In genomic region chr2:61383744-61384295, GRCm38 (mm10) we compare ENCODE assay signal across 26 mouse cellular contexts.
DNase-seq lines count a peak whose midpoint lies in the region; ATAC-seq and TF ChIP-seq lines count a peak whose summit lies in the region.
"Had no signal": no experiment of that assay in that cellular context is flagged by ENCODE, and none has a peak within 500 bp of the region (broad histone marks: within the 10 kb centered on the region; RNA-seq: fewer than 3 reads in every experiment).

No protein-coding gene starts in this region.

- H3K9ac ChIP-seq in lung, postnatal 0 days (replicated peaks; ENCODE audit: low read depth), result no peak overlapping the region
- H3K9ac ChIP-seq: embryonic facial prominence, embryonic 12.5 days; forebrain, embryonic 12.5 days had no signal

- no peak overlapping the region for H3K27ac ChIP-seq in lung, postnatal 0 days (ENCODE audit: low read length)
- H3K27ac ChIP-seq: embryonic facial prominence, embryonic 10.5 days; embryonic facial prominence, embryonic 12.5 days; forebrain, embryonic 10.5 days; forebrain, embryonic 12.5 days had no signal

- H3K4me3 ChIP-seq in lung, postnatal 0 days (ENCODE audit: low read depth, low read length), result no peak overlapping the region
- H3K4me3 ChIP-seq: embryonic facial prominence, embryonic 10.5 days; embryonic facial prominence, embryonic 12.5 days; forebrain, embryonic 10.5 days; forebrain, embryonic 12.5 days had no signal

- ATAC-seq in lung, postnatal 0 days, result no peak
- peak; percentile 55 for ATAC-seq in megakaryocyte progenitor cell, adult 5-6 weeks (replicated peaks; ENCODE audit: poor library complexity)
- ATAC-seq: activated CD4-positive, CD25-positive, alpha-beta regulatory T cell, adult 4 months; CD4-positive, CD25-positive, alpha-beta regulatory T cell, adult 4 months; forebrain, embryonic 14.5 days; forebrain, embryonic 16.5 days; Patski had no signal

- no peak for TF ChIP-seq CTCF in lung, postnatal 0 days (IDR thresholded peaks at IDR 0.05)

- 98% methylated on average over 1 of the region's 1 CpGs for WGBS in lung, postnatal 0 days

- no peak for TF ChIP-seq EP300 in lung, postnatal 0 days (IDR thresholded peaks at IDR 0.05)

- no peaks in the 10 kb centered on the region for H3K9me3 ChIP-seq in lung, postnatal 0 days (ENCODE audit: low read length)
- H3K9me3 ChIP-seq: embryonic facial prominence, embryonic 10.5 days; embryonic facial prominence, embryonic 12.5 days; forebrain, embryonic 10.5 days; forebrain, embryonic 12.5 days; G1E had no signal

- DNase-seq in lung, postnatal 0 days (ENCODE audit: low spot score), result peak; percentile 63
- no peak for DNase-seq in lung, postnatal 14 days
- DNase-seq in gonadal fat pad, adult 2 months (ENCODE audit: low read depth), result peak; percentile 95
- DNase-seq in liver, result no peak
- no peak for DNase-seq in kidney, adult 8-10 months
- DNase-seq: adrenal gland, adult 2 months; adrenal gland, postnatal 10 days; adrenal gland, postnatal 36 days; B cell, adult 2 months; cerebellum, adult 11-12 months; cerebellum, adult 2 months; cerebellum, adult 9-10 months; cerebellum, postnatal 10 days; cerebellum, postnatal 25 days had no signal

- H3K36me3 ChIP-seq in lung, postnatal 0 days (ENCODE audit: insufficient read depth, low read length), result no peaks in the 10 kb centered on the region
- H3K36me3 ChIP-seq: embryonic facial prominence, embryonic 10.5 days; embryonic facial prominence, embryonic 12.5 days; forebrain, embryonic 10.5 days; forebrain, embryonic 12.5 days; G1E had no signal

- no peaks in the 10 kb centered on the region for H3K27me3 ChIP-seq in lung, postnatal 0 days (replicated peaks; ENCODE audit: insufficient read depth, low read length)
- H3K27me3 ChIP-seq: CH12.LX; embryonic facial prominence, embryonic 12.5 days; forebrain, embryonic 12.5 days; Patski had no signal

- H3K4me1 ChIP-seq in lung, postnatal 0 days (ENCODE audit: insufficient read depth, low read depth, low read length), result no peaks in the 10 kb centered on the region
- H3K4me1 ChIP-seq: embryonic facial prominence, embryonic 10.5 days; embryonic facial prominence, embryonic 12.5 days; forebrain, embryonic 12.5 days had no signal

- H3K4me2 ChIP-seq in lung, postnatal 0 days (replicated peaks; ENCODE audit: low read depth, low read length), result no peak overlapping the region
- H3K4me2 ChIP-seq: embryonic facial prominence, embryonic 12.5 days; forebrain, embryonic 12.5 days had no signal

Comparison
In these comparisons a context has a peak if more than half of its experiments do, and no peak if none do; other contexts are left out.
1. DNase-seq: peak in lung, postnatal 0 days (single experiment) and gonadal fat pad, adult 2 months (single experiment); none in lung, postnatal 14 days (single experiment), liver (single experiment) and kidney, adult 8-10 months (0 of 2).